Mouse (Mus musculus) kidney, embryonic 14.5 days (tissue): ENCODE results near the gene Bdnf. TPM values are rescaled to one million over a fixed set of nuclear protein-coding genes. Genes with fewer than 3 reads are reported as not detected.

Experiments
- ATAC-seq: fragments of 200-750 bp; cut with Nextera tagmentation; 2 replicates; pipeline ENCODE4 v1.8.0; 2017; ENCODE audit warnings: moderate number of reproducible peaks, mild to moderate bottlenecking, moderate TSS enrichment, moderate library complexity; ENCODE audit not compliant: low FRiP score, low TSS enrichment
- H3K27ac ChIP-seq: fragments of 300-500 bp; sonication (generic); 2 replicates; pipeline ENCODE4 v1.5.1; 2014; ENCODE audit warnings: low read depth, mild to moderate bottlenecking, low read length, moderate library complexity, mixed read lengths
- H3K27me3 ChIP-seq: fragments of 300-500 bp; sonication (generic); 2 replicates; pipeline ENCODE4 v1.6.1; 2014; ENCODE audit warnings: mild to moderate bottlenecking, low read length; ENCODE audit not compliant: control insufficient read depth, insufficient read depth
- H3K36me3 ChIP-seq: fragments of 300-500 bp; sonication (generic); 2 replicates; pipeline ENCODE4 v1.6.1; 2014; ENCODE audit warnings: low read length, mixed read lengths; ENCODE audit not compliant: control insufficient read depth, insufficient read depth
- H3K4me1 ChIP-seq: fragments of 300-500 bp; sonication (generic); 2 replicates; pipeline ENCODE4 v1.6.1; 2014; ENCODE audit warnings: low read length, mixed read lengths; ENCODE audit not compliant: control insufficient read depth, insufficient read depth
- H3K4me2 ChIP-seq: fragments of 300-500 bp; sonication (generic); replicated peaks from 2 replicates; pipeline ENCODE4 v1.6.1; 2014; ENCODE audit warnings: low read depth, mild to moderate bottlenecking, low read length
- H3K4me3 ChIP-seq: fragments of 300-500 bp; sonication (generic); 2 replicates; pipeline ENCODE4 v1.5.1; 2014; ENCODE audit warnings: mild to moderate bottlenecking, low read length
- H3K9ac ChIP-seq: fragments of 300-500 bp; sonication (generic); 2 replicates; pipeline ENCODE4 v1.6.1; 2014; ENCODE audit warnings: low read depth, mild to moderate bottlenecking, low read length, moderate library complexity
- H3K9me3 ChIP-seq: fragments of 300-500 bp; sonication (generic); 2 replicates; pipeline ENCODE4 v1.6.1; 2016; ENCODE audit warnings: low read length; ENCODE audit not compliant: control insufficient read depth
- WGBS: fragments of 180-500 bp; shearing (Covaris S2); extraction: QIAGEN DNeasy Blood & Tissue Kit; methylation state at CpG from one replicate; pipeline ENCODE4 v1.1.7; 2014; 5-methylcytosine and 5-hydroxymethylcytosine counted together
- polyA plus RNA-seq: library from polyadenylated mRNA; unstranded; fragments of >200 nt; fragmentation: Nextera tagmentation; extraction: Ambion mirVana; gene quantifications from 2 replicates; pipeline ENCODE4 v1.2.1, GENCODE M21; 2014

Gene Bdnf
- polyA plus RNA-seq, 1 experiment from 2014 or later = 0.79 TPM

DNA sequence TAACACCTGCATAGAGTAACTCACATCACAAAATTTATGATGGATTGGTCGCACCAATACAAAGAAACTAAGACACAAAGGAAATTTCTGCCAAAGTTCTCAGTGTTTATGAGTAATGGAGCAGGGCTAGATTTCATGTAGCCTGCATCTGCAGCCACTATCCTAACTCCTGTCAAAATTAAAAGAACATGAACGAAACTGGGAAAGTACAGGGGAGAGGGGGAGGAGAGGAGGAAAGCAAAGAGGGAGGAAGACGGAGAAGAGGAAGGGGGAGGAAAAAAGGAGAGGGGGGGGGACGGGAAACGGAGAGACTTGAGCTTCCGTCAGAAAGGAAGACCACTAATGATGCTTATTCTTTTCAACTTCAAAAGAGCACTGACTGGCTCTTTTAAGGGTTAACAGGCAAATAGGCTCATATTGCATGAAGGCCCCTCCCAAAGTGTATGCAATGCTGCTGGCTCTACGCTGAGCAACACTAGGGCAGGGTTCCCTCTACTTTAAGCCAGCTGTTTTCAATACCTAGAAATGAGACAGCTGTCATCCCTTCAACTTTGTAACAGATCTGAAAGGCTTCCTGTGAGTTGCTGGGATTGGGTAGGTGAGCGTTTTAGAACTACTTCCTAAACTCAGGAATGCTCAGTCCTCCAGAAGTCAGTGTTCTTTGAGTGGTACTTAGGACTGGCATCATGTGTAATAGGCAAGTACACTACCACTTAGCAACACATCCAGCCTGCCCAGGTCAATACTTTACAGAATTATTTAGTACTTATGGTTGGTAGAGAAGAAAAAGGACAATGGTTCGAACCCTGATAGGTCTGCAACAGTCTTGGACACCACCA, 58.9 kb downstream of the Bdnf start:
- H3K27me3 ChIP-seq = no peaks in the 10 kb centered on the region
- peak; percentile 53; the same call in 1 of the 2 replicates for ATAC-seq
- H3K4me3 ChIP-seq = no peak overlapping the region
- WGBS = 38% methylated on average over 9 of the region's 9 CpGs
- no peak overlapping the region; the same call in 1 of the 2 replicates for H3K4me2 ChIP-seq
- no peaks in the 10 kb centered on the region for H3K4me1 ChIP-seq
- no peaks in the 10 kb centered on the region for H3K9me3 ChIP-seq
- no peaks in the 10 kb centered on the region for H3K36me3 ChIP-seq
- H3K27ac ChIP-seq = no peak overlapping the region
- H3K9ac ChIP-seq = no peak overlapping the region

DNA sequence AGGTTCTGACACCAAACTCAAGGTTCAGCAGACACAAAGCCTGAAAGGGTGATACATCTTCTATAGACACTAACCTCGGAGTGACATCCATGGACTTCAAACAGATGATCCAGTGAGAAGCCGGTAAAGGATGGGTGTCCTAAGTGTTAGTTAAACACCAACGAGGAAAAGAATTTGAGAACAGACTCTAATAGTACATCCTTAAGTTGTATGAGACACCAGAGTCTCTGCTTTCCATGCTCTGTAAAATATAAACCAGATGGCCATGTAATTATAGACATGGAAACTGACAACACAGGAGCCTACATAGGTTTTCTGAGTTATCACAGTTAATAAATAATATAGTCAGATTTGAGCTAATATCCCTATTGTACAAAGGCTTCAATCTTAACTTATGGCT, 59.7 kb downstream of the Bdnf start:
- H3K4me3 ChIP-seq = no peak overlapping the region
- no peaks in the 10 kb centered on the region for H3K27me3 ChIP-seq
- no peak overlapping the region for H3K27ac ChIP-seq
- no peak overlapping the region for H3K4me2 ChIP-seq
- H3K9me3 ChIP-seq = no peaks in the 10 kb centered on the region
- H3K36me3 ChIP-seq = no peaks in the 10 kb centered on the region
- H3K4me1 ChIP-seq = no peaks in the 10 kb centered on the region
- no peak overlapping the region for H3K9ac ChIP-seq
- 79% methylated on average over 3 of the region's 3 CpGs for WGBS
- ATAC-seq = peak; percentile 20; the same call in 1 of the 2 replicates

DNA sequence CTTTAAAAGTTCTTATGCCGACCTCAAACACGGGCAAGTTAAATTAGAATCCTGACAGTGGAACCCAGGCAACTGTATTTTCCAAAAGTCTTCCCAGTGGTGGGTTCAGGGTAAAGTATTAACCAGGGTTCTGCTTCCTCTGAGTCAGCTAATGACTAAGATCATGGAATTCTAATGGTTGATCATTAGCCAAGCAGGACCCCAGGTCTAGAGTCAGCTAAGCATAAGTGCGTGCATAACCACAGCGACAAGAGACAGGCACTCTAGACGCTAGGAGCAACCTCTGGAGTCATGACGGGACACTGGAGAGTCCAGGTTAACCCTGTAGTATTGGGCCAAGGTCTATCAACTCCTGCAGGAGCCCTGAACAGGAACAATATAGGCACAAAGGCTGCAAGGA, 60.2 kb downstream of the Bdnf start:
- H3K4me2 ChIP-seq = no peak overlapping the region
- H3K9me3 ChIP-seq = no peaks in the 10 kb centered on the region
- WGBS = 73% methylated on average over 6 of the region's 6 CpGs
- H3K36me3 ChIP-seq = no peaks in the 10 kb centered on the region
- H3K9ac ChIP-seq = no peak overlapping the region
- ATAC-seq = peak; percentile 90
- H3K4me1 ChIP-seq = no peaks in the 10 kb centered on the region
- no peak overlapping the region for H3K4me3 ChIP-seq
- H3K27ac ChIP-seq = no peak overlapping the region
- H3K27me3 ChIP-seq = no peaks in the 10 kb centered on the region

DNA sequence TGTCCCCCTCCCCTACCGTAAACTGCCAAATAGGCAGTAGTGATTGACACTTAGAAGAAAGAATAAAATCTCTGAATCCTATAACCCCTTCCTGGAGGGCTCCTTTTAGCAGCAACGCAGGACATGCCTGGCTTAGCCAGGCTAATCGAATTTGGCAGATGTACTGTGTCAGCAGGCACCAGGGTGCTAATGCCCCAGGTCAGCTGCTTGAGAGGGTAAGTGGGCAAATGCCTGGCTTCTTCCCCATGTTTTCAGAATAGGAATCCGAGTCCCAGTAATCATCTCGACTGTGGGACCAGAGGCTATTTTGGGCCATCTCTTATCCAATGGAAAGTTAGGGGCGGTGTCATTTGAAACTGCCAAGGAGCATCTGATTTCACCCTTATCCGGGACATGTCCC, 60.8 kb downstream of the Bdnf start:
- ATAC-seq = no peak
- WGBS = 58% methylated on average over 7 of the region's 7 CpGs
- no peak overlapping the region for H3K27ac ChIP-seq
- no peaks in the 10 kb centered on the region for H3K27me3 ChIP-seq
- H3K9me3 ChIP-seq = no peaks in the 10 kb centered on the region
- no peak overlapping the region for H3K4me2 ChIP-seq
- H3K36me3 ChIP-seq = no peaks in the 10 kb centered on the region
- no peaks in the 10 kb centered on the region for H3K4me1 ChIP-seq
- no peak overlapping the region for H3K9ac ChIP-seq
- H3K4me3 ChIP-seq = no peak overlapping the region

DNA sequence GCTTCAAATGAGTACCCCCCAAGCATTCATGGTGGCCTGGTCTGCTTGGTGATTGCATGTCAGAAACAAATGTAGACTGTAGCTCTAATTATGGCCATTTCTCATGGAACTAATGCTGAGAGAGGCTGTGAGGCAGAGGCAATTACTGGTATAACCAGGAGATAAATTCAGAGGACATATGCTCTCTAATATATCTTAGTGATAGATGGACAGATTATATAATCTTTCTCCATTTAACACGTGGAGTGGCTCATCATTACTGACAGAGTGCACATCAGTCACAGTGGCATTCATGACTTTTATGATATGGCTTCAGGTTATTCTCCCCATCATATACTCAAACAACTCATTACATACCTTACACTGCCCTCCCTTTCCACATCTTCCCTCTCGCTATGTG, 61.8 kb downstream of the Bdnf start:
- H3K36me3 ChIP-seq = no peaks in the 10 kb centered on the region
- no peaks in the 10 kb centered on the region for H3K4me1 ChIP-seq
- no peak for ATAC-seq

DNA sequence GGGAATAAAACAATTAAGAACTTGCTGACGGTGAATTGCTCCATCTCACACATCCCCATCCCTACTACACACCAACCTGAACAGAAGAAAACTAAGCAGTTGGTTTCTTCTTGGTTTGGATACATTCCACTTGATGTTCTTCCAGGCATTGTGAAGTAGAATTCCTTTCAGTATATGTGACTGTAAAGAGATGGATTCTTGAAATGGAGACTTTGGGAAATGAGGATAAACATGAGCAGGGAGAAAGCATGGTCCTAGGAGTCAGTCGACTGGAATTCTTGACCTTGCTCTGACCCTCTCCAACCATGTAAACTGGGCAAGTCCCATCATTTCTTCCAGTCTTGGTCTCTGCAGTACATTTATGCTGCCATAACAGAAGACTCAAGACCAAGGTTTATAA, 63.8 kb downstream of the Bdnf start:
- ATAC-seq = no peak

More for the DNA sequence above, 61.8 kb downstream of the Bdnf start:
- Histone ChIP-seq H3K27me3 (no peaks in the 10 kb centered on the region), H3K9ac (no peak overlapping the region), H3K27ac (no peak overlapping the region), H3K4me2 (no peak overlapping the region), H3K9me3 (no peaks in the 10 kb centered on the region), H3K4me3 (no peak overlapping the region)
- WGBS = 63% methylated on average over 2 of the region's 2 CpGs

DNA sequence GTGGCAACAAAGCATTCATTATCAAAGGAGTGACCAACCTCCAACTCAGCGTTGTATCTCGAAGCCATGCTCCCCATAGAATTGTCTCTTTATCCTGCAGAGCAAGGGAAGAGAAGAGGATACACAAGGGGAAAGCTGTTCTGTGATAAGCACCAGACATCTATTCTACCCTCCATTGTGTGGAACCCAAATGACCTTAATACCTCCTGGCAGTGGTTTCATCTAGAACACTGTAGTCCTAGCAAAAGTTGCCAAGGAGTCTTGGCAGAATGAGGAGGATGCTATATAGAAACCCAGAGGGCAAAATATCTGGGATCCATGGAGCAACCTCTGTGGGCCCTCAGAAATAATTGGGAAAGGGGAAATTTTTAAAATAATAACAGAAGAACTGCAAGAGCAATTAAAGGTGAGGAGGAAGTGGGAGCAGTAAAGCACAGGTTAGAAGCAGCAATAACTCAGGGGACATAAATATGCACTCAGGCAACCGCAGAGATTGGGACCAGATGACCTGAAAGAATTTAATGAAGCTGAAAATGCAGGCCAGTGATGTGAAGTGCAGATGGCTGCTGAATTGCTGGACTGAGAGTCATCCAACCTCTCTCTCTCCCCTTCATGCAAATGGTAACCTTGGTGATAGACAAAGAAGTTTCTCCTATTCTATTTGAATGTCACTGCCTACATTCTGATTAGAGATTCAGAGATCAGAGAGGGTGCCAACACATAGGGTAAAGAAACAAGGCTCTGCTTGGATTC, 68.9 kb downstream of the Bdnf start:
- Histone ChIP-seq H3K4me3 (no peak overlapping the region), H3K9ac (no peak overlapping the region), H3K36me3 (no peaks in the 10 kb centered on the region), H3K4me1 (0 out of 2 replicates have a peak, but pooled peaks cover 2% of the 10 kb centered on the region), H3K27ac (no peak overlapping the region), H3K9me3 (no peaks in the 10 kb centered on the region), H3K27me3 (no peaks in the 10 kb centered on the region), H3K4me2 (no peak overlapping the region)
- 58% methylated on average over 3 of the region's 3 CpGs for WGBS
- peak; percentile 57; the same call in 1 of the 2 replicates for ATAC-seq

More for the DNA sequence above, 63.8 kb downstream of the Bdnf start:
- Histone ChIP-seq H3K9me3 (no peaks in the 10 kb centered on the region), H3K4me3 (no peak overlapping the region), H3K4me2 (no peak overlapping the region), H3K36me3 (no peaks in the 10 kb centered on the region), H3K27ac (no peak overlapping the region), H3K9ac (no peak overlapping the region), H3K4me1 (0 out of 2 replicates have a peak, but pooled peaks cover under 1% of the 10 kb centered on the region), H3K27me3 (no peaks in the 10 kb centered on the region)
- 70% methylated on average over 2 of the region's 2 CpGs for WGBS

DNA sequence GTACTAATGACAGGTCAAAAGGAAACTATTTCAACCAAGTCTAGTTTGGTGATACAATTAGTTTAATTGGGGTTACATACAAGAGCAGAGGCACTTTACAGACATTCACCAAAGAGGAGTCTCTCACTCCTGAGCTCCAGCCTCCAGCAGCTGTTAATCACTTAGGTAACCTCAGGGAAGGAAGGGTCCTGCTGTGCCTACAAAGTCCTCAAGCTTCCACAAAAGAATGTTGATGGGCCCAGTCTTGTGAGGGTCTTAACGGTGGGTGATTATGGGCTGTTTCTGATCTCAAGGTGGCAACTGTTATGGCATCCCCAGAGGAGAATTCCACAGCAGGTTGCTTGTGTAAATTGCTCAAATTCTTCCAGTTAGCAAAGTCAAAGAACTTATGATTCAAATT, 71.7 kb downstream of the Bdnf start:
- H3K27me3 ChIP-seq = no peaks in the 10 kb centered on the region
- no peak for ATAC-seq
- H3K36me3 ChIP-seq = no peaks in the 10 kb centered on the region
- no peak overlapping the region for H3K9ac ChIP-seq
- H3K4me1 ChIP-seq = 0 out of 2 replicates have a peak, but pooled peaks cover 2% of the 10 kb centered on the region
- H3K4me2 ChIP-seq = no peak overlapping the region
- 6% methylated on average over 1 of the region's 1 CpGs for WGBS
- no peak overlapping the region for H3K4me3 ChIP-seq
- H3K27ac ChIP-seq = no peak overlapping the region
- no peaks in the 10 kb centered on the region for H3K9me3 ChIP-seq

DNA sequence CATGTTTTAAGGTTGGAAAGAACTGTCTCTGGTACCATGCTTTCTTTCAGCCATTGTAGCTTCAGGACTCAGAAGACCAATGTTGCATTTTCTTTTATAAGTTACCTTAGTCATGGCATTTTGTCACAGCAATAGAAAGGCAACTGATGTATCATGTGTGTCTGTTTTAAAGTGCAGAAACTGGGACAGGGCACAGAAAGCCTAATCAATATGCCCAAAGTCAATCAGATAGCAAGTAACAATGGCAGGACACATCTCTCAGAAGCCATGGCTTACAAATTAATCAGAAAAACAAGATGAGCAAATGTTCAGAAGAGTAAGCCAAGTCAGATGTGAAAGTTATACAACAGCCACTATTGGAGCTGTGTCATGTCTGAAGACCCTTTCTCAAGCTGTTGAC, 73.9 kb downstream of the Bdnf start:
- Histone ChIP-seq H3K9me3 (no peaks in the 10 kb centered on the region), H3K27ac (no peak overlapping the region), H3K4me2 (no peak overlapping the region), H3K4me3 (no peak overlapping the region), H3K9ac (no peak overlapping the region), H3K4me1 (0 out of 2 replicates have a peak, but pooled peaks cover under 1% of the 10 kb centered on the region), H3K27me3 (no peaks in the 10 kb centered on the region), H3K36me3 (no peaks in the 10 kb centered on the region)
- no peak for ATAC-seq
